In the genomic region with DNA sequence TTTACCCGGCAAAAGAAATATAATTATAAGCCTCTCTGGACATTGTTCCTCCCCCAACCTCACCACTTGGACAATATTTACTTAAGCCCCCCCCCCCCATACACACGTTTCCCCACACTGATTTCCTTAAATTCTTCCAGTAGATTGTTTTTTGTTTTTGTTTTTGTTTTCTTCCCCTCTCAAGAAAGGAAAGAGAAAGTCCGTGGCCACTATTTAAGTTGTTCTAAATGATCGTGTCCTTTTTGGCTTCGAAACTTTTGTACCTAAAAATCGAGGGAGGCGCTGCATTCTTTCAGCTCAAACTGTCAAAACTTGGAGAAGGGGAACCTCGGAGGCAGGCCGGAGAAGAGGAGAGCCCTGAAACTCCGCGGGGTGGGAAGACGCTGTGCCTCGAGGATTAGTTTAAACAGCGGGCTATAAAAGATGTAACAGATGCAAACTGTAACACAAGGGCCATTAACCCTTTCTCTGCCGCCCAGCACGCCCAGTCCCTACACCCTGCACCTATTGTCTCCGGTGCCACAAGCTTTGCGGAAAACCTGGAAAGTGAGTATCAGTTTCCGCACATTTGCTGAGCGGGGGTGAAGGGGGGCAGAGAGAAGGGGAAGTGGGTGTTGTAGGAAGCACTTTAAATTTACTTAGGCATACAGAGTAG, we compare ENCODE assay signal across 8 mouse cellular contexts. TPM values are rescaled to one million over a fixed set of nuclear protein-coding genes. Genes with fewer than 3 reads are reported as not detected.
A peak's percentile ranks its signal among the peaks of the same experiment; 100 is the strongest.
DNase-seq lines count a peak whose midpoint lies in the region; ATAC-seq and TF ChIP-seq lines count a peak whose summit lies in the region.

No protein-coding gene starts in this region.

- peak overlapping the region; percentile 89 for H3K27ac ChIP-seq in embryonic facial prominence, embryonic 15.5 days (replicated peaks)
- H3K27ac ChIP-seq in stomach, embryonic 14.5 days (ENCODE audit: low read length): peak overlapping the region; percentile 96

- peak overlapping the region; percentile 54 for H3K4me2 ChIP-seq in embryonic facial prominence, embryonic 15.5 days (replicated peaks)
- H3K4me2 ChIP-seq in stomach, embryonic 14.5 days (replicated peaks; ENCODE audit: low read depth, low read length): peak overlapping the region; percentile 73

- H3K9me3 ChIP-seq in G1E (replicated peaks): no peaks in the 10 kb centered on the region
- H3K9me3 ChIP-seq in embryonic facial prominence, embryonic 15.5 days (replicated peaks): no peaks in the 10 kb centered on the region
- H3K9me3 ChIP-seq in stomach, embryonic 14.5 days (ENCODE audit: control insufficient read depth, low read depth, low read length): no peaks in the 10 kb centered on the region

- WGBS in embryonic facial prominence, embryonic 15.5 days: under 1% methylated on average over 20 of the region's 20 CpGs
- 1% methylated on average over 20 of the region's 20 CpGs for WGBS in stomach, embryonic 14.5 days

- peak overlapping the region; percentile 78; the same call in 1 of the 2 replicates for H3K9ac ChIP-seq in embryonic facial prominence, embryonic 15.5 days
- H3K9ac ChIP-seq in stomach, embryonic 14.5 days (replicated peaks; ENCODE audit: low read depth, low read length): peak overlapping the region; percentile 94

- H3K36me3 ChIP-seq in G1E (replicated peaks): peaks cover 14% of the 10 kb centered on the region
- no peaks in the 10 kb centered on the region for H3K36me3 ChIP-seq in embryonic facial prominence, embryonic 15.5 days
- no peaks in the 10 kb centered on the region for H3K36me3 ChIP-seq in stomach, embryonic 14.5 days (ENCODE audit: control insufficient read depth, insufficient read depth, low read length)

- H3K4me1 ChIP-seq in G1E (ENCODE audit: insufficient read depth, low read depth, low read length): peaks cover 58% of the 10 kb centered on the region
- peaks cover 9% of the 10 kb centered on the region for H3K4me1 ChIP-seq in embryonic facial prominence, embryonic 15.5 days
- peaks cover 3% of the 10 kb centered on the region; the same call in 1 of the 2 replicates for H3K4me1 ChIP-seq in stomach, embryonic 14.5 days (ENCODE audit: control insufficient read depth, insufficient read depth, low read length)

- intact Hi-C loops in heart, postnatal 10 days (cut with DNase I): loop anchor here (2.0 to 10.0 kb wide), 4 partner anchors 174 to 554 kb away; partner anchors contain the start of gene Gtdc1

- H3K27me3 ChIP-seq in G1E (ENCODE audit: insufficient read depth, low read length): no peaks in the 10 kb centered on the region
- peaks cover 3% of the 10 kb centered on the region; the same call in 1 of the 2 replicates for H3K27me3 ChIP-seq in embryonic facial prominence, embryonic 15.5 days
- no peaks in the 10 kb centered on the region for H3K27me3 ChIP-seq in stomach, embryonic 14.5 days (ENCODE audit: control insufficient read depth, insufficient read depth, low read length)

- no peak for TF ChIP-seq CTCF in G1E (IDR thresholded peaks at IDR 0.05; ENCODE audit: low read depth, low read length)

- H3K4me3 ChIP-seq in G1E (ENCODE audit: low read depth, low read length): peak overlapping the region; percentile 80
- H3K4me3 ChIP-seq in embryonic facial prominence, embryonic 15.5 days (replicated peaks): peak overlapping the region; percentile 66
- peak overlapping the region; percentile 77 for H3K4me3 ChIP-seq in stomach, embryonic 14.5 days (ENCODE audit: low read depth, low read length)

- DNase-seq in B cell, adult 2 months: peak; percentile 61
- peak; percentile 52 for DNase-seq in G1E (ENCODE audit: low spot score)
- peak; percentile 69 to 73 for DNase-seq in heart, postnatal 10 days
- peak; percentile 69 to 78 for DNase-seq in kidney, postnatal 4 days
- peak; percentile 81 for DNase-seq in mesoderm, embryonic 11.5 days (ENCODE audit: low read depth, low spot score)
- no peak for DNase-seq in cerebellum, adult 8-10 months

- peak; percentile 29; the same call in 1 of the 2 replicates for ATAC-seq in G1E (ENCODE audit: extremely low read depth, insufficient number of reproducible peaks, low FRiP score, poor library complexity, severe bottlenecking)
- no peak for ATAC-seq in embryonic facial prominence, embryonic 15.5 days (ENCODE audit: insufficient number of reproducible peaks, low FRiP score, low TSS enrichment, low read depth)
- peak; percentile 5; the same call in 1 of the 2 replicates for ATAC-seq in stomach, embryonic 14.5 days (ENCODE audit: insufficient number of reproducible peaks, insufficient read depth, low FRiP score, low read depth)

RNA-seq across cellular contexts. Expression of gene Zeb2, which starts 6.3 kb away (rescaled TPM):
- total RNA-seq in G1E (2014; fragmentation: Nextera tagmentation): 185 and 216 TPM in 2 replicates
- 65.6 and 79.0 TPM in 2 replicates for total RNA-seq in G1E (2017)
- polyA plus RNA-seq in G1E (2012): 4.8 and 5.6 TPM in 2 replicates
- polyA plus RNA-seq in embryonic facial prominence, embryonic 15.5 days (2015; fragmentation: Nextera tagmentation; extraction: Ambion mirVana): 69.8 and 71.2 TPM in 2 replicates
- 10 to 100 TPM; 62.7 to 77.7 TPM for total RNA-seq in heart, postnatal 10 days (2021)
- polyA plus RNA-seq in stomach, embryonic 14.5 days (2014; fragmentation: Nextera tagmentation; extraction: Ambion mirVana): 67.9 and 73.2 TPM in 2 replicates

Comparison
In these comparisons a context has a peak if more than half of its experiments do, and no peak if none do; other contexts are left out.
1. RNA of gene Zeb2, which starts 6.3 kb away (polyA plus RNA-seq): 67.9 to 73.2 TPM in stomach, embryonic 14.5 days and 69.8 to 71.2 TPM in embryonic facial prominence, embryonic 15.5 days; 4.8 to 5.6 TPM in G1E; every median in the first group is over 10 times any median in the second.
2. Peak in every context shown above with its lines, with median percentiles within 50 percentile points of each other: H3K4me3 ChIP-seq.